Mouse (Mus musculus) forebrain, embryonic 15.5 days (tissue): Measurements from ENCODE around the gene Ccnb1ip1. TPM values are rescaled to one million over a fixed set of nuclear protein-coding genes. Genes with fewer than 3 reads are reported as not detected.
A peak's percentile ranks its signal among the peaks of the same experiment; 100 is the strongest.

ENCODE experiments used
- ATAC-seq: fragments of 200-750 bp; cut with Nextera tagmentation; replicated peaks from 2 replicates; pipeline ENCODE4 v1.8.0; 2017; ENCODE audit warnings: mild to moderate bottlenecking, moderate TSS enrichment, moderate library complexity
- H3K27ac ChIP-seq: fragments of 300-500 bp; sonication (generic); replicated peaks from 2 replicates; pipeline ENCODE4 v1.5.1; 2015; ENCODE audit warnings: mild to moderate bottlenecking, inconsistent platforms
- H3K27me3 ChIP-seq: fragments of 300-500 bp; sonication (generic); 2 replicates; pipeline ENCODE4 v1.6.1; 2015; ENCODE audit warnings: inconsistent platforms
- H3K36me3 ChIP-seq: fragments of 300-500 bp; sonication (generic); 2 replicates; pipeline ENCODE4 v1.6.1; 2015; ENCODE audit warnings: mild to moderate bottlenecking, inconsistent platforms
- H3K4me1 ChIP-seq: fragments of 300-500 bp; sonication (generic); 2 replicates; pipeline ENCODE4 v1.6.1; 2015; ENCODE audit warnings: inconsistent platforms
- H3K4me2 ChIP-seq: fragments of 300-500 bp; sonication (generic); replicated peaks from 2 replicates; pipeline ENCODE4 v1.6.1; 2015; ENCODE audit warnings: mild to moderate bottlenecking, inconsistent platforms
- H3K4me3 ChIP-seq: fragments of 300-500 bp; sonication (generic); 2 replicates; pipeline ENCODE4 v1.5.1; 2015; ENCODE audit warnings: mild to moderate bottlenecking, inconsistent platforms
- H3K9ac ChIP-seq: fragments of 300-500 bp; sonication (generic); replicated peaks from 2 replicates; pipeline ENCODE4 v1.6.1; 2015; ENCODE audit warnings: mild to moderate bottlenecking, inconsistent platforms
- H3K9me3 ChIP-seq: fragments of 300-500 bp; sonication (generic); 2 replicates; pipeline ENCODE4 v1.6.1; 2016; ENCODE audit warnings: inconsistent platforms
- WGBS: fragments of 180-500 bp; shearing (Covaris S2); methylation state at CpG from one replicate; pipeline ENCODE4 v1.1.7; 2015; ENCODE audit warnings: mixed read lengths; 5-methylcytosine and 5-hydroxymethylcytosine counted together
- polyA plus RNA-seq: library from polyadenylated mRNA; unstranded; fragments of >200 nt; fragmentation: Nextera tagmentation; extraction: Ambion mirVana; gene quantifications from 2 replicates; pipeline ENCODE4 v1.2.1, GENCODE M21; 2015

Gene Ccnb1ip1
- polyA plus RNA-seq, 1 experiment from 2014 or later, result 0.11 TPM

- Histone ChIP-seq H3K4me3 (no peak overlapping the region), H3K27ac (no peak overlapping the region), H3K4me1 (0 out of 2 replicates have a peak, but pooled peaks cover 5% of the 10 kb centered on the region), H3K36me3 (no peaks in the 10 kb centered on the region), H3K9me3 (no peaks in the 10 kb centered on the region), H3K9ac (no peak overlapping the region), H3K4me2 (no peak overlapping the region), H3K27me3 (no peaks in the 10 kb centered on the region)
- no peak for ATAC-seq
- WGBS, result 63% methylated on average over 4 of the region's 4 CpGs
Observed at GRCm38 (mm10) chr14:50802843-50803562, 4.5 kb downstream of the Ccnb1ip1 start.

GRCm38 (mm10) chr14:50802441-50802840 is 5.1 kb downstream of the Ccnb1ip1 start:
- H3K4me2 ChIP-seq, result no peak overlapping the region
- ATAC-seq, result no peak
- H3K27ac ChIP-seq, result no peak overlapping the region
- no peak overlapping the region for H3K9ac ChIP-seq
- no peaks in the 10 kb centered on the region for H3K27me3 ChIP-seq
- H3K4me1 ChIP-seq, result 0 out of 2 replicates have a peak, but pooled peaks cover 5% of the 10 kb centered on the region
- WGBS, result 89% methylated on average over 6 of the region's 6 CpGs
- no peaks in the 10 kb centered on the region for H3K36me3 ChIP-seq
- no peaks in the 10 kb centered on the region for H3K9me3 ChIP-seq
- no peak overlapping the region for H3K4me3 ChIP-seq

GRCm38 (mm10) chr14:50799502-50800259 is 7.9 kb downstream of the Ccnb1ip1 start:
- ATAC-seq, result peak; percentile 59
- Histone ChIP-seq H3K4me3 (no peak overlapping the region), H3K36me3 (no peaks in the 10 kb centered on the region), H3K27me3 (no peaks in the 10 kb centered on the region), H3K4me2 (no peak overlapping the region), H3K4me1 (0 out of 2 replicates have a peak, but pooled peaks cover 2% of the 10 kb centered on the region), H3K9ac (no peak overlapping the region), H3K27ac (no peak overlapping the region), H3K9me3 (no peaks in the 10 kb centered on the region)
- 4% methylated on average over 3 of the region's 3 CpGs for WGBS

- ATAC-seq, result no peak
- Histone ChIP-seq H3K4me1 (0 out of 2 replicates have a peak, but pooled peaks cover 2% of the 10 kb centered on the region), H3K9ac (no peak overlapping the region), H3K27me3 (no peaks in the 10 kb centered on the region), H3K4me2 (no peak overlapping the region), H3K36me3 (no peaks in the 10 kb centered on the region), H3K4me3 (no peak overlapping the region), H3K9me3 (no peaks in the 10 kb centered on the region), H3K27ac (no peak overlapping the region)
- WGBS, result 79% methylated on average over 2 of the region's 2 CpGs
Observed at GRCm38 (mm10) chr14:50798512-50798911, 9.0 kb downstream of the Ccnb1ip1 start.

GRCm38 (mm10) chr14:50796464-50796863 is 11.1 kb downstream of the Ccnb1ip1 start:
- H3K9me3 ChIP-seq, result no peaks in the 10 kb centered on the region
- H3K4me2 ChIP-seq, result no peak overlapping the region
- no peaks in the 10 kb centered on the region for H3K27me3 ChIP-seq
- H3K27ac ChIP-seq, result no peak overlapping the region
- H3K9ac ChIP-seq, result no peak overlapping the region
- H3K36me3 ChIP-seq, result no peaks in the 10 kb centered on the region
- no peak overlapping the region for H3K4me3 ChIP-seq
- ATAC-seq, result no peak
- 87% methylated on average over 1 of the region's 1 CpGs for WGBS
- 0 out of 2 replicates have a peak, but pooled peaks cover 2% of the 10 kb centered on the region for H3K4me1 ChIP-seq

- H3K4me1 ChIP-seq, result 0 out of 2 replicates have a peak, but pooled peaks cover 2% of the 10 kb centered on the region
- no peak overlapping the region for H3K4me2 ChIP-seq
- H3K36me3 ChIP-seq, result no peaks in the 10 kb centered on the region
- WGBS, result 88% methylated on average over 4 of the region's 4 CpGs
- ATAC-seq, result no peak
- H3K27ac ChIP-seq, result no peak overlapping the region
- no peak overlapping the region for H3K4me3 ChIP-seq
- H3K9me3 ChIP-seq, result no peaks in the 10 kb centered on the region
- H3K9ac ChIP-seq, result no peak overlapping the region
- no peaks in the 10 kb centered on the region for H3K27me3 ChIP-seq
Observed at GRCm38 (mm10) chr14:50795965-50796364, 11.6 kb downstream of the Ccnb1ip1 start.

- H3K4me2 ChIP-seq, result no peak overlapping the region
- H3K4me1 ChIP-seq, result 0 out of 2 replicates have a peak, but pooled peaks cover 2% of the 10 kb centered on the region
- no peak overlapping the region for H3K27ac ChIP-seq
- no peaks in the 10 kb centered on the region for H3K9me3 ChIP-seq
- H3K4me3 ChIP-seq, result no peak overlapping the region
- no peaks in the 10 kb centered on the region for H3K36me3 ChIP-seq
- H3K27me3 ChIP-seq, result no peaks in the 10 kb centered on the region
- WGBS, result 92% methylated on average over 24 of the region's 24 CpGs
- no peak overlapping the region for H3K9ac ChIP-seq
- no peak for ATAC-seq
Observed at GRCm38 (mm10) chr14:50795261-50795935, 12.1 kb downstream of the Ccnb1ip1 start.

- Histone ChIP-seq H3K4me1 (peaks cover 14% of the 10 kb centered on the region), H3K9me3 (no peaks in the 10 kb centered on the region), H3K4me2 (no peak overlapping the region), H3K9ac (no peak overlapping the region), H3K27me3 (no peaks in the 10 kb centered on the region), H3K36me3 (no peaks in the 10 kb centered on the region), H3K27ac (no peak overlapping the region), H3K4me3 (no peak overlapping the region)
- 14% methylated on average over 2 of the region's 2 CpGs for WGBS
- no peak for ATAC-seq
Observed at GRCm38 (mm10) chr14:50788157-50788556, 19.4 kb downstream of the Ccnb1ip1 start.

- H3K4me2 ChIP-seq, result peak within 1 kb of the TSS; percentile 49
- H3K4me3 ChIP-seq, result peak within 1 kb of the TSS; percentile 93
- H3K27me3 ChIP-seq, result no peaks in the 10 kb centered on the region
- peak within 1 kb of the TSS; percentile 91 for H3K27ac ChIP-seq
- 0 out of 2 replicates have a peak, but pooled peaks cover 3% of the 10 kb centered on the region for H3K9me3 ChIP-seq
- WGBS, result under 1% methylated on average over 21 of the region's 21 CpGs
- H3K36me3 ChIP-seq, result peaks cover 14% of the 10 kb centered on the region
- H3K4me1 ChIP-seq, result peaks cover 16% of the 10 kb centered on the region
- peak within 1 kb of the TSS; percentile 82 for H3K9ac ChIP-seq
- ATAC-seq, result peak; percentile 96
Observed at GRCm38 (mm10) chr14:50785251-50785637, 22.3 kb downstream of the Ccnb1ip1 start, which contains the start of gene Ttc5. Gene Ttc5 (minus strand): TSS chr14:50785519.

- Histone ChIP-seq H3K4me3 (peak overlapping the region; percentile 93), H3K9me3 (0 out of 2 replicates have a peak, but pooled peaks cover 3% of the 10 kb centered on the region), H3K27ac (peak overlapping the region; percentile 91), H3K9ac (peak overlapping the region; percentile 82), H3K4me2 (peak overlapping the region; percentile 49), H3K27me3 (no peaks in the 10 kb centered on the region), H3K4me1 (peaks cover 16% of the 10 kb centered on the region), H3K36me3 (peaks cover 20% of the 10 kb centered on the region)
- 20% methylated on average over 16 of the region's 16 CpGs for WGBS
- ATAC-seq, result no peak
Observed at GRCm38 (mm10) chr14:50784391-50785250, 22.9 kb downstream of the Ccnb1ip1 start.

GRCm38 (mm10) chr14:50782166-50782565 is 25.4 kb downstream of the Ccnb1ip1 start:
- WGBS, result 96% methylated on average over 3 of the region's 3 CpGs
- H3K4me3 ChIP-seq, result no peak overlapping the region
- H3K27ac ChIP-seq, result no peak overlapping the region
- H3K4me1 ChIP-seq, result peaks cover 16% of the 10 kb centered on the region
- no peak overlapping the region for H3K9ac ChIP-seq
- H3K4me2 ChIP-seq, result no peak overlapping the region
- no peak for ATAC-seq
- H3K27me3 ChIP-seq, result no peaks in the 10 kb centered on the region
- H3K9me3 ChIP-seq, result 0 out of 2 replicates have a peak, but pooled peaks cover 3% of the 10 kb centered on the region
- peaks cover 31% of the 10 kb centered on the region for H3K36me3 ChIP-seq
